In genomic region chr17:24173423-24173822, GRCm38 (mm10) we compare ENCODE assay signal across 9 mouse cellular contexts. TPM values are rescaled to one million over a fixed set of nuclear protein-coding genes. Genes with fewer than 3 reads are reported as not detected.
DNase-seq lines count a peak whose midpoint lies in the region; ATAC-seq and TF ChIP-seq lines count a peak whose summit lies in the region.
"Had no signal": no experiment of that assay in that cellular context is flagged by ENCODE, and none has a peak within 500 bp of the region (broad histone marks: within the 10 kb centered on the region; RNA-seq: fewer than 3 reads in every experiment).

No protein-coding gene starts in this region.

- H3K36me3 ChIP-seq in heart, adult 2 months (ENCODE audit: control insufficient read depth, insufficient read depth, low read length) = no peaks in the 10 kb centered on the region
- no peaks in the 10 kb centered on the region for H3K36me3 ChIP-seq in heart, embryonic 11.5 days (ENCODE audit: control insufficient read depth, insufficient read depth, low read length)
- no peaks in the 10 kb centered on the region for H3K36me3 ChIP-seq in forebrain, embryonic 14.5 days (ENCODE audit: control insufficient read depth, insufficient read depth, low read length)
- H3K36me3 ChIP-seq: limb, embryonic 13.5 days had no signal

- peak; percentile 47 to 57 for DNase-seq in heart, adult 2 months
- DNase-seq in CD4-positive, CD25-positive, alpha-beta regulatory T cell, adult 2 months (ENCODE audit: low read depth, low spot score) = peak; percentile 85
- peak; percentile 86 for DNase-seq in brain, embryonic 14.5 days (ENCODE audit: low read depth)
- peak; percentile 88 for DNase-seq in forebrain, embryonic 14.5 days (ENCODE audit: low spot score)
- DNase-seq in layer of hippocampus, adult 18-20 months (ENCODE audit: low spot score in 2 of 2) = peak; percentile 60 to 85
- DNase-seq in lung, postnatal 4 days = peak; percentile 51 to 79
- DNase-seq in spleen, postnatal 36 days (ENCODE audit: low spot score in 2 of 2) = peak; percentile 51 to 72

- peak; percentile 99 for TF ChIP-seq CTCF in heart, adult 2 months (IDR thresholded peaks at IDR 0.05)
- peak; percentile 89; the same call in 1 of the 2 replicates for TF ChIP-seq CTCF in brain, embryonic 14.5 days (IDR thresholded peaks at IDR 0.05; ENCODE audit: borderline replicate concordance, extremely low read depth, insufficient read depth, insufficient read length)

- intact Hi-C loops in heart, adult 2 months (cut with DNase I) = loop anchor here (1.0 to 5.0 kb wide), 4 partner anchors 79 to 217 kb away; partner anchors contain the start of genes Abca17, Abca3 and Ccnf

- TF ChIP-seq POLR2A in heart, adult 2 months (IDR thresholded peaks at IDR 0.05; ENCODE audit: insufficient read depth, low read depth, low read length) = no peak
- TF ChIP-seq POLR2A in brain, embryonic 14.5 days (IDR thresholded peaks at IDR 0.05; ENCODE audit: borderline replicate concordance, extremely low read depth, insufficient read depth, insufficient read length, poor library complexity, severe bottlenecking) = no peak

- no peaks in the 10 kb centered on the region for H3K27me3 ChIP-seq in heart, adult 2 months (ENCODE audit: control insufficient read depth, insufficient read depth, low read length)
- H3K27me3 ChIP-seq in heart, embryonic 11.5 days (ENCODE audit: control insufficient read depth, insufficient read depth, low read length) = no peaks in the 10 kb centered on the region
- H3K27me3 ChIP-seq in forebrain, embryonic 14.5 days (replicated peaks; ENCODE audit: control insufficient read depth, insufficient read depth, low read length) = no peaks in the 10 kb centered on the region
- H3K27me3 ChIP-seq: limb, embryonic 13.5 days had no signal

- no peak overlapping the region for H3K4me3 ChIP-seq in heart, adult 2 months
- no peak overlapping the region for H3K4me3 ChIP-seq in heart, embryonic 11.5 days (ENCODE audit: low read depth, low read length)
- no peak overlapping the region for H3K4me3 ChIP-seq in forebrain, embryonic 14.5 days (ENCODE audit: low read depth, low read length)
- H3K4me3 ChIP-seq: limb, embryonic 13.5 days had no signal

- no peaks in the 10 kb centered on the region for H3K9me3 ChIP-seq in heart, embryonic 11.5 days (replicated peaks; ENCODE audit: control insufficient read depth, low read length)
- H3K9me3 ChIP-seq in forebrain, embryonic 14.5 days (replicated peaks; ENCODE audit: control insufficient read depth, low read length) = no peaks in the 10 kb centered on the region
- H3K9me3 ChIP-seq: limb, embryonic 13.5 days had no signal

- peaks cover 2% of the 10 kb centered on the region; the same call in 1 of the 2 replicates for H3K4me1 ChIP-seq in heart, adult 2 months (ENCODE audit: control insufficient read depth, insufficient read depth, low read length)
- peaks cover 7% of the 10 kb centered on the region; the same call in 1 of the 2 replicates for H3K4me1 ChIP-seq in heart, embryonic 11.5 days (ENCODE audit: control insufficient read depth, insufficient read depth, low read length)
- H3K4me1 ChIP-seq in forebrain, embryonic 14.5 days (ENCODE audit: control insufficient read depth, insufficient read depth, low read length) = 0 out of 2 replicates have a peak, but pooled peaks cover 4% of the 10 kb centered on the region

- ATAC-seq in heart, embryonic 11.5 days (replicated peaks; ENCODE audit: insufficient number of reproducible peaks, low FRiP score, low TSS enrichment) = no peak
- ATAC-seq in forebrain, embryonic 14.5 days = no peak

- no peaks in the 10 kb centered on the region; the same call in 1 of the 2 replicates for H3K79me2 ChIP-seq in heart, adult 2 months (replicated peaks; ENCODE audit: control insufficient read depth, insufficient read depth, low read length)

- no peak overlapping the region for H3K4me2 ChIP-seq in heart, embryonic 11.5 days
- no peak overlapping the region for H3K4me2 ChIP-seq in forebrain, embryonic 14.5 days (ENCODE audit: low read length)
- H3K4me2 ChIP-seq: limb, embryonic 13.5 days had no signal

- 3% methylated on average over 3 of the region's 3 CpGs for WGBS in heart, adult 2 months
- WGBS in heart, embryonic 11.5 days (ENCODE audit: insufficient replicate concordance) = 5% methylated on average over 3 of the region's 3 CpGs
- 2% methylated on average over 3 of the region's 3 CpGs for WGBS in forebrain, embryonic 14.5 days

- TF ChIP-seq EP300 in heart, adult 2 months (IDR thresholded peaks at IDR 0.05; ENCODE audit: insufficient read depth, low read depth, low read length) = peak; percentile 72; the same call in 1 of the 2 replicates

- H3K9ac ChIP-seq in heart, adult 2 months (ENCODE audit: low read depth, low read length) = no peak overlapping the region
- no peak overlapping the region for H3K9ac ChIP-seq in heart, embryonic 11.5 days (ENCODE audit: low read depth, low read length)
- no peak overlapping the region for H3K9ac ChIP-seq in forebrain, embryonic 14.5 days (ENCODE audit: low read length)
- H3K9ac ChIP-seq: limb, embryonic 13.5 days had no signal

- no peak overlapping the region for H3K27ac ChIP-seq in heart, adult 2 months
- no peak overlapping the region for H3K27ac ChIP-seq in heart, embryonic 11.5 days (ENCODE audit: low read depth, low read length)
- H3K27ac ChIP-seq in forebrain, embryonic 14.5 days (ENCODE audit: low read depth, low read length) = no peak overlapping the region
- H3K27ac ChIP-seq: limb, embryonic 13.5 days had no signal

RNA-seq across cellular contexts. Expression of gene Atp6v0c, which starts 3.9 kb away (rescaled TPM):
- 100 to 1,000 TPM; 219 to 255 TPM for total RNA-seq in heart, adult 2 months (2021)
- polyA plus RNA-seq in heart, adult 2 months (2012; rRNA removed) = 732 and 788 TPM in 2 replicates
- polyA plus RNA-seq in heart, embryonic 11.5 days (2014; fragmentation: Nextera tagmentation; extraction: Ambion mirVana) = 552 and 561 TPM in 2 replicates
- polyA plus RNA-seq in brain, embryonic 14.5 days (2012; rRNA removed) = 1,361 and 1,487 TPM in 2 replicates
- 1,021 and 1,033 TPM in 2 replicates for polyA plus RNA-seq in forebrain, embryonic 14.5 days (2014; fragmentation: Nextera tagmentation; extraction: Ambion mirVana)
- 1,000 to 10,000 TPM; 1,141 to 1,201 TPM for total RNA-seq in layer of hippocampus, adult 18-20 months (2021)

RNA-seq across cellular contexts. Expression of gene Amdhd2, which starts 9.9 kb away (rescaled TPM):
- 10 to 100 TPM in 1 of 2 experiments, 1 to 10 TPM in 1; 9.0 to 10.2 TPM for total RNA-seq in heart, adult 2 months (2021)
- polyA plus RNA-seq in heart, adult 2 months (2012; rRNA removed) = 11.5 and 17.7 TPM in 2 replicates
- polyA plus RNA-seq in heart, embryonic 11.5 days (2014; fragmentation: Nextera tagmentation; extraction: Ambion mirVana) = 28.3 and 31.0 TPM in 2 replicates
- polyA plus RNA-seq in brain, embryonic 14.5 days (2012; rRNA removed) = 37.2 and 40.7 TPM in 2 replicates
- 28.4 and 29.6 TPM in 2 replicates for polyA plus RNA-seq in forebrain, embryonic 14.5 days (2014; fragmentation: Nextera tagmentation; extraction: Ambion mirVana)
- 10 to 100 TPM; 31.0 to 31.7 TPM for total RNA-seq in layer of hippocampus, adult 18-20 months (2021)

RNA-seq across cellular contexts. Expression of gene Pdpk1, which starts 22.7 kb away (rescaled TPM):
- total RNA-seq in heart, adult 2 months (2021) = 10 to 100 TPM; 42.5 to 49.1 TPM
- 10.4 and 20.6 TPM in 2 replicates for polyA plus RNA-seq in heart, adult 2 months (2012; rRNA removed)
- polyA plus RNA-seq in heart, embryonic 11.5 days (2014; fragmentation: Nextera tagmentation; extraction: Ambion mirVana) = 45.2 and 45.9 TPM in 2 replicates
- polyA plus RNA-seq in brain, embryonic 14.5 days (2012; rRNA removed) = 28.2 and 37.3 TPM in 2 replicates
- 42.6 and 59.0 TPM in 2 replicates for polyA plus RNA-seq in forebrain, embryonic 14.5 days (2014; fragmentation: Nextera tagmentation; extraction: Ambion mirVana)
- total RNA-seq in layer of hippocampus, adult 18-20 months (2021) = 100 to 1,000 TPM; 104 to 113 TPM

RNA-seq across cellular contexts. Expression of gene Tbc1d24, which starts 31.9 kb away (rescaled TPM):
- 10 to 100 TPM; 10.3 to 11.0 TPM for total RNA-seq in heart, adult 2 months (2021)
- polyA plus RNA-seq in heart, adult 2 months (2012; rRNA removed) = 11.3 and 29.1 TPM in 2 replicates
- 4.0 and 5.2 TPM in 2 replicates for polyA plus RNA-seq in heart, embryonic 11.5 days (2014; fragmentation: Nextera tagmentation; extraction: Ambion mirVana)
- 74.3 and 84.7 TPM in 2 replicates for polyA plus RNA-seq in brain, embryonic 14.5 days (2012; rRNA removed)
- 10.5 and 15.0 TPM in 2 replicates for polyA plus RNA-seq in forebrain, embryonic 14.5 days (2014; fragmentation: Nextera tagmentation; extraction: Ambion mirVana)
- total RNA-seq in layer of hippocampus, adult 18-20 months (2021) = 10 to 100 TPM; 54.2 to 57.6 TPM

RNA-seq across cellular contexts. Expression of gene Ntn3, which starts 35.9 kb away (rescaled TPM):
- 1 to 10 TPM in 1 of 2 experiments, under 1 TPM in 1; 0.97 to 1.0 TPM for total RNA-seq in heart, adult 2 months (2021)
- polyA plus RNA-seq in heart, adult 2 months (2012; rRNA removed) = 0.64 and 1.1 TPM in 2 replicates
- polyA plus RNA-seq in heart, embryonic 11.5 days (2014; fragmentation: Nextera tagmentation; extraction: Ambion mirVana) = 2.0 TPM in 2 replicates
- polyA plus RNA-seq in brain, embryonic 14.5 days (2012; rRNA removed) = 8.0 and 10.2 TPM in 2 replicates
- polyA plus RNA-seq in forebrain, embryonic 14.5 days (2014; fragmentation: Nextera tagmentation; extraction: Ambion mirVana) = 2.6 and 3.0 TPM in 2 replicates
- total RNA-seq in layer of hippocampus, adult 18-20 months (2021) = 1 to 10 TPM; 7.5 to 9.9 TPM
